Mouse (Mus musculus) cerebellum, adult 2 months (tissue): Measurements from ENCODE around the gene Impg1.

ENCODE experiments used
- CTCF ChIP-seq: fragments of 200-500 bp; IDR thresholded peaks from 2 replicates; pipeline ENCODE4 v1.5.1; 2011; ENCODE audit warnings: low read depth, mild to moderate bottlenecking, control low read depth, low read length, moderate library complexity, borderline replicate concordance; ENCODE audit not compliant: insufficient read depth
- POLR2A ChIP-seq: fragments of 200-500 bp; IDR thresholded peaks from 2 replicates; pipeline ENCODE4 v1.6.1; 2011; ENCODE audit warnings: low read length, control low read depth, borderline replicate concordance; ENCODE audit not compliant: insufficient read depth

DNA sequence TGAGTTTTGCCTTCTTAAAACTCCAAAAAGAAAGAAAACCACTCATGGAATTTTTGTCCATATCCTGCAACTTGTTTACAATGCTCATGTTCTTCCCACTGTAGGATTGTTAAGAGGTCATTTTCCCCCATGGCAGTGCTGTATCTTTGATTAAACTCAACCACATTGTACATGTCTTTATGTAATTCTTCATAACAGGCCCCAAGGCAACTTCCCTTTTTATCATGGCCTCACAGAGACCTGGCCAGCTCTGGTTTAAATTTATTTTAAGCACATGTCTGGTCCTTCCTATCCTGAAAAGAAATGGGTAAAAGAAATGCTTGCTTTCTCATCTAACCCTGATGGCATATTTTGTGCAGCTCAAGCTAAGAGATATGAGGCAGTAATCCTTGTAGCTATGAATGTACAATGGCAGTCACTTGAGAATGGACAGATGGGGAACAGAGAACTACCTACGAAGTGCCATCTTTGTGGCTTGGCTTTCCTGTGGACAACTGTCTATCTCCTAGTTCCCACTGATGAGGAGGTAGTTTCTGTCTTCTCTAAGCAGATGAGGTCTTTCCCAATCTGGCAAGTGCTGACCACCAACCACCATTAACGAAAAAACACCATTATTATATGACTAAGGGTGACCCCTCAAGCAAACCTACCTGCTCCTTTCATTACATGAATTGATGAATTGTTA lies 97.6 kb downstream of the Impg1 start:
- TF ChIP-seq CTCF (no peak), POLR2A (no peak)
